Mouse (Mus musculus): ENCODE measurements around the gene Rhox4e. TPM values are rescaled to one million over a fixed set of nuclear protein-coding genes. Genes with fewer than 3 reads are reported as not detected.

The Rhox4e gene
- polyA plus RNA-seq (2012; rRNA removed; ENCODE audit: low replicate concordance): not detected in 2 replicates

GRCm38 (mm10) chrX:37557112-37557511 lies at the start of gene Rhox4e:
TSS of gene Rhox4e (plus strand) at chrX:37557412.

GRCm38 (mm10) chrX:37514059-37514458 lies 43.2 kb upstream of the Rhox4e start, which contains the start of gene Rhox4d:
TSS of gene Rhox4d (plus strand) at chrX:37514359.

GRCm38 (mm10) chrX:37530152-37530551 lies 27.1 kb upstream of the Rhox4e start, which contains the start of gene Rhox2e:
TSS of gene Rhox2e (plus strand) at chrX:37530452.

GRCm38 (mm10) chrX:37541719-37542118 lies 15.5 kb upstream of the Rhox4e start, which contains the start of gene Rhox3e:
TSS of gene Rhox3e (plus strand) at chrX:37542019.

GRCm38 (mm10) chrX:37571105-37571504 lies 13.9 kb downstream of the Rhox4e start, which contains the start of gene Rhox2f:
TSS of gene Rhox2f (plus strand) at chrX:37571405.

GRCm38 (mm10) chrX:37580692-37581091 lies 23.5 kb downstream of the Rhox4e start, which contains the start of gene Rhox3f:
TSS of gene Rhox3f (plus strand) at chrX:37580992.

GRCm38 (mm10) chrX:37607604-37608003 lies 50.4 kb downstream of the Rhox4e start, which contains the start of gene Rhox4f:
TSS of gene Rhox4f (minus strand) at chrX:37607704.

Other genes with a start within 250 kb of the Rhox4e start
- gene Rhox3a2, start 177.4 kb upstream of the Rhox4e start, polyA plus RNA-seq (2012; rRNA removed; ENCODE audit: low replicate concordance): not detected in 2 replicates
- gene Rhox4a2, start 166.6 kb upstream of the Rhox4e start, polyA plus RNA-seq (2012; rRNA removed; ENCODE audit: low replicate concordance): not detected in 2 replicates
- not detected in 2 replicates for gene Rhox2b, start 145.3 kb upstream of the Rhox4e start, polyA plus RNA-seq (2012; rRNA removed; ENCODE audit: low replicate concordance)
- not detected in 2 replicates for gene Rhox4b, start 124.9 kb upstream of the Rhox4e start, polyA plus RNA-seq (2012; rRNA removed; ENCODE audit: low replicate concordance)
- gene Rhox2c, start 103.7 kb upstream of the Rhox4e start, polyA plus RNA-seq (2012; rRNA removed; ENCODE audit: low replicate concordance): not detected in 2 replicates
- gene Rhox3c, start 98.8 kb upstream of the Rhox4e start, polyA plus RNA-seq (2012; rRNA removed; ENCODE audit: low replicate concordance): not detected in 2 replicates
- gene Rhox4c, start 77.1 kb upstream of the Rhox4e start, polyA plus RNA-seq (2012; rRNA removed; ENCODE audit: low replicate concordance): not detected in 2 replicates
- not detected in 2 replicates for gene Rhox2d, start 64.0 kb upstream of the Rhox4e start, polyA plus RNA-seq (2012; rRNA removed; ENCODE audit: low replicate concordance)
- not detected in 2 replicates for gene Rhox4d, start 43.1 kb upstream of the Rhox4e start, polyA plus RNA-seq (2012; rRNA removed; ENCODE audit: low replicate concordance)
- not detected in 2 replicates for gene Rhox2e, start 27.0 kb upstream of the Rhox4e start, polyA plus RNA-seq (2012; rRNA removed; ENCODE audit: low replicate concordance)
- not detected in 2 replicates for gene Rhox3e, start 15.4 kb upstream of the Rhox4e start, polyA plus RNA-seq (2012; rRNA removed; ENCODE audit: low replicate concordance)
- not detected in 2 replicates for gene Rhox2f, start 14.0 kb downstream of the Rhox4e start, polyA plus RNA-seq (2012; rRNA removed; ENCODE audit: low replicate concordance)
- not detected in 2 replicates for gene Rhox3f, start 23.6 kb downstream of the Rhox4e start, polyA plus RNA-seq (2012; rRNA removed; ENCODE audit: low replicate concordance)
- not detected in 2 replicates for gene Rhox4f, start 50.3 kb downstream of the Rhox4e start, polyA plus RNA-seq (2012; rRNA removed; ENCODE audit: low replicate concordance)
- not detected in 2 replicates for gene Rhox3g, start 71.2 kb downstream of the Rhox4e start, polyA plus RNA-seq (2012; rRNA removed; ENCODE audit: low replicate concordance)
- not detected in 2 replicates for gene Rhox2g, start 86.1 kb downstream of the Rhox4e start, polyA plus RNA-seq (2012; rRNA removed; ENCODE audit: low replicate concordance)
- gene Rhox4g, start 93.9 kb downstream of the Rhox4e start, polyA plus RNA-seq (2012; rRNA removed; ENCODE audit: low replicate concordance): not detected in 2 replicates
- not detected in 2 replicates for gene Rhox3h, start 111.4 kb downstream of the Rhox4e start, polyA plus RNA-seq (2012; rRNA removed; ENCODE audit: low replicate concordance)
- not detected in 2 replicates for gene Rhox2h, start 115.9 kb downstream of the Rhox4e start, polyA plus RNA-seq (2012; rRNA removed; ENCODE audit: low replicate concordance)
- not detected in 2 replicates for gene Rhox5, start 247.4 kb downstream of the Rhox4e start, polyA plus RNA-seq (2012; rRNA removed; ENCODE audit: low replicate concordance)